Mouse (Mus musculus) heart, postnatal 0 days (tissue): ENCODE measurements around the gene Papln. TPM values are rescaled to one million over a fixed set of nuclear protein-coding genes. Genes with fewer than 3 reads are reported as not detected.

Experiments
- ATAC-seq: fragments of 200-750 bp; cut with Nextera tagmentation; 2 replicates; pipeline ENCODE4 v1.8.0; 2017; ENCODE audit warnings: low read depth, moderate number of reproducible peaks, moderate library complexity; ENCODE audit not compliant: insufficient read depth
- DNase-seq: peaks from one replicate; pipeline ENCODE4 v3.0.0-alpha.2; 2016; ENCODE audit warnings: low spot score
- H3K27ac ChIP-seq: fragments of 300-500 bp; sonication (generic); 2 replicates; pipeline ENCODE4 v1.5.1; 2014; ENCODE audit warnings: low read depth, mild to moderate bottlenecking
- H3K27me3 ChIP-seq: fragments of 300-500 bp; sonication (generic); 2 replicates; pipeline ENCODE4 v1.6.1; 2014; ENCODE audit warnings: low read length, mixed read lengths; ENCODE audit not compliant: control insufficient read depth, insufficient read depth
- H3K36me3 ChIP-seq: fragments of 300-500 bp; sonication (generic); replicated peaks from 2 replicates; pipeline ENCODE4 v1.6.1; 2014; ENCODE audit warnings: low read length, mixed read lengths; ENCODE audit not compliant: control insufficient read depth, insufficient read depth
- H3K4me1 ChIP-seq: fragments of 300-500 bp; sonication (generic); 2 replicates; pipeline ENCODE4 v1.6.1; 2014; ENCODE audit warnings: antibody characterized with exemption; ENCODE audit not compliant: control insufficient read depth, insufficient read depth
- H3K4me2 ChIP-seq: fragments of 300-500 bp; sonication (generic); 2 replicates; pipeline ENCODE4 v1.6.1; 2014; ENCODE audit warnings: low read depth, mild to moderate bottlenecking, low read length, moderate library complexity
- H3K4me3 ChIP-seq: fragments of 300-500 bp; sonication (generic); 2 replicates; pipeline ENCODE4 v1.5.1; 2014; ENCODE audit warnings: low read depth, low read length
- H3K9ac ChIP-seq: fragments of 300-500 bp; sonication (generic); replicated peaks from 2 replicates; pipeline ENCODE4 v1.6.1; 2014; ENCODE audit warnings: low read depth, low read length, mixed read lengths
- H3K9me3 ChIP-seq: fragments of 300-500 bp; sonication (generic); replicated peaks from 2 replicates; pipeline ENCODE4 v1.6.1; 2016; ENCODE audit warnings: low read length; ENCODE audit not compliant: control insufficient read depth
- CTCF ChIP-seq: IDR thresholded peaks from 2 replicates; pipeline ENCODE4 v1.5.1; 2016; ENCODE audit warnings: antibody characterized with exemption, control low read depth, low read depth
- EP300 ChIP-seq: IDR thresholded peaks from 2 replicates; pipeline ENCODE4 v1.6.1; 2016; ENCODE audit warnings: antibody characterized with exemption, low read depth
- WGBS: fragments of 180-500 bp; shearing (Covaris S2); extraction: QIAGEN DNeasy Blood & Tissue Kit; methylation state at CpG from one replicate; pipeline ENCODE4 v1.1.7; 2014; 5-methylcytosine and 5-hydroxymethylcytosine counted together
- polyA plus RNA-seq: library from polyadenylated mRNA; unstranded; fragments of >200 nt; fragmentation: Nextera tagmentation; extraction: Ambion mirVana; gene quantifications from 2 replicates; pipeline ENCODE4 v1.2.1, GENCODE M21; 2015
- total RNA-seq: library from RNA; depleted of rRNA; stranded (reverse); fragments of >200 nt; gene quantifications from 2 replicates; pipeline ENCODE4 v1.2.3, GENCODE M21; 2014; ENCODE audit warnings: low replicate concordance

The Papln gene
- total and polyA plus RNA-seq, 2 experiments from 2014 or later, result 1.4 to 13.1 TPM

GRCm38 (mm10) chr12:83723037-83723436, 40.4 kb upstream of the Papln start:
- Histone ChIP-seq H3K36me3 (peaks cover 66% of the 10 kb centered on the region), H3K27me3 (no peaks in the 10 kb centered on the region), H3K9me3 (no peaks in the 10 kb centered on the region), H3K4me3 (no peak overlapping the region), H3K27ac (no peak overlapping the region), H3K4me2 (no peak overlapping the region), H3K9ac (no peak overlapping the region), H3K4me1 (no peaks in the 10 kb centered on the region)
- TF ChIP-seq CTCF, result no peak
- no peak for TF ChIP-seq EP300
- DNase-seq (no peak), ATAC-seq (no peak)
- WGBS, result 63% methylated on average over 3 of the region's 3 CpGs

GRCm38 (mm10) chr12:83726510-83727308, 36.7 kb upstream of the Papln start:
- Histone ChIP-seq H3K36me3 (peaks cover 79% of the 10 kb centered on the region), H3K4me1 (no peaks in the 10 kb centered on the region), H3K9ac (no peak overlapping the region), H3K27me3 (no peaks in the 10 kb centered on the region), H3K27ac (peak overlapping the region; percentile 56), H3K4me3 (no peak overlapping the region), H3K4me2 (no peak overlapping the region), H3K9me3 (no peaks in the 10 kb centered on the region)
- TF ChIP-seq CTCF, result no peak
- peak; percentile 71 for TF ChIP-seq EP300
- no peak for DNase-seq
- WGBS, result 70% methylated on average over 12 of the region's 12 CpGs
- no peak for ATAC-seq

- DNase-seq (no peak), ATAC-seq (no peak)
- Histone ChIP-seq H3K4me2 (no peak overlapping the region), H3K9me3 (no peaks in the 10 kb centered on the region), H3K27me3 (no peaks in the 10 kb centered on the region), H3K9ac (no peak overlapping the region), H3K36me3 (peaks cover 72% of the 10 kb centered on the region), H3K4me1 (no peaks in the 10 kb centered on the region), H3K4me3 (no peak overlapping the region), H3K27ac (no peak overlapping the region)
- WGBS, result 95% methylated on average over 5 of the region's 5 CpGs
- TF ChIP-seq CTCF (no peak), EP300 (no peak)
Observed at GRCm38 (mm10) chr12:83732225-83732624, 31.2 kb upstream of the Papln start.

GRCm38 (mm10) chr12:83734047-83734446, 29.4 kb upstream of the Papln start:
- DNase-seq, result no peak
- H3K36me3 ChIP-seq, result peaks cover 59% of the 10 kb centered on the region

GRCm38 (mm10) chr12:83736236-83736635, 27.2 kb upstream of the Papln start:
- Histone ChIP-seq H3K4me1 (no peaks in the 10 kb centered on the region), H3K4me3 (no peak overlapping the region), H3K9ac (no peak overlapping the region), H3K9me3 (0 out of 2 replicates have a peak, but pooled peaks cover 3% of the 10 kb centered on the region), H3K4me2 (no peak overlapping the region), H3K27me3 (no peaks in the 10 kb centered on the region), H3K36me3 (peaks cover 38% of the 10 kb centered on the region), H3K27ac (no peak overlapping the region; the same call in 1 of the 2 replicates)
- 37% methylated on average over 8 of the region's 8 CpGs for WGBS
- no peak; the same call in 1 of the 2 replicates for ATAC-seq
- TF ChIP-seq EP300 (no peak), CTCF (no peak)
- no peak for DNase-seq

More at GRCm38 (mm10) chr12:83734047-83734446, 29.4 kb upstream of the Papln start:
- H3K9me3 ChIP-seq, result no peaks in the 10 kb centered on the region
- no peak overlapping the region for H3K9ac ChIP-seq
- H3K4me2 ChIP-seq, result no peak overlapping the region
- no peaks in the 10 kb centered on the region for H3K27me3 ChIP-seq
- no peak for TF ChIP-seq EP300
- no peak for TF ChIP-seq CTCF
- peak overlapping the region; percentile 46 for H3K27ac ChIP-seq
- ATAC-seq, result peak; percentile 17; the same call in 1 of the 2 replicates
- H3K4me3 ChIP-seq, result no peak overlapping the region
- 81% methylated on average over 10 of the region's 10 CpGs for WGBS
- no peaks in the 10 kb centered on the region for H3K4me1 ChIP-seq

GRCm38 (mm10) chr12:83738651-83739050, 24.8 kb upstream of the Papln start:
- no peak overlapping the region for H3K4me2 ChIP-seq
- H3K36me3 ChIP-seq, result peaks cover 14% of the 10 kb centered on the region
- H3K4me1 ChIP-seq, result no peaks in the 10 kb centered on the region
- 100% methylated on average over 1 of the region's 1 CpGs for WGBS
- no peak for ATAC-seq
- no peak overlapping the region for H3K4me3 ChIP-seq
- H3K9ac ChIP-seq, result no peak overlapping the region
- H3K27me3 ChIP-seq, result no peaks in the 10 kb centered on the region
- TF ChIP-seq CTCF (no peak), EP300 (no peak)
- no peak overlapping the region for H3K27ac ChIP-seq
- 0 out of 2 replicates have a peak, but pooled peaks cover 3% of the 10 kb centered on the region for H3K9me3 ChIP-seq
- DNase-seq, result no peak
